Mouse (Mus musculus): ENCODE data around the gene Fcgr3. TPM values are rescaled to one million over a fixed set of nuclear protein-coding genes. Genes with fewer than 3 reads are reported as not detected.

Gene Fcgr3
- polyA plus RNA-seq (2017; shearing (Covaris generic)) = 1.1 TPM

DNA sequence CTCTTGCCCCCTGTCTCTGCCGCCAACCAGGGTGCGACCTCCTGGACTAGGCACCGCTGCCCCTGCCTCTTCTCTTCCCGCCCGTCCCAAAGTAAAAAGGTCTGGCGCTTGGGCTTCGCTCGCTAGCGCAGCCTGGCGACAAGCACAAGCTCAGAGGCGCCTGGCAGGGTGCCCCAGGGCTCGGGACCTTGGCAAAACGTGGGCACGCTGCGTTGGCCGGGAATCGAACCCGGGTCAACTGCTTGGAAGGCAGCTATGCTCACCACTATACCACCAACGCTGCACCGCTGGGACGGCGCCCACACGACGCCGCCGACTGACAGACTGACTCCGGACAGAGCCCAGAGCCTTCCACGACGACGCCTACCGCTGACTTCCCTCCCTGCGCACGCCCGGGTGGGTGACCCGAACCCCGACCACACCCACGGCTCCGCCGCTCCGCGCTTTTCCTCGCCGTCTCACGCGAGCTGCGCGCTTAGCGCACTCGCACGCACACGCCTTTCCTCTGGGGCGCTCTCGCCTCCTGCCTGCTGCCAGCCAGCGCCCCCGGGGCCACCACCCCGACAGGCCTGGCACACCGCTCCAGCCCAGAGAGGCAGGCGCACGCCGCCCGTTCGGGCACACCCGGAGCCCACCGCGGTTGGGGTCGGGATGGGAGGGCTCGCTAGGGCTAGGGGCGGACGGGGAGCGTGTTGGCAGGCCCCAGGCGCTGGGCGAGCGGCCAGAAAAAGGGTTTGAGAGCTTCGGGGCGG, at the start of gene Fcgr3:
Gene Fcgr3, minus strand, starts transcription at position 445 of the 752 bp plus-strand sequence.

GRCm38 (mm10) chr1:171113873-171114299, 49.2 kb upstream of the Fcgr3 start, which contains the start of gene Cfap126:
Gene Cfap126 (plus strand): TSS chr1:171113918.

GRCm38 (mm10) chr1:171018737-171019136, 46.0 kb downstream of the Fcgr3 start, which contains the start of gene Fcgr4:
Gene Fcgr4 (plus strand): TSS chr1:171018920.

Other genes with a start within 250 kb of the Fcgr3 start
- 26.7 TPM for gene Atf6, start 197.2 kb downstream of the Fcgr3 start, polyA plus RNA-seq (2017; shearing (Covaris generic))
- gene Gm26620, start 179.9 kb downstream of the Fcgr3 start, polyA plus RNA-seq (2017; shearing (Covaris generic)) = 0.71 TPM
- 39.6 TPM for gene Dusp12, start 179.4 kb downstream of the Fcgr3 start, polyA plus RNA-seq (2017; shearing (Covaris generic))
- gene Fcrlb, start 152.0 kb downstream of the Fcgr3 start, polyA plus RNA-seq (2017; shearing (Covaris generic)) = not detected
- gene Fcrla, start 137.4 kb downstream of the Fcgr3 start, polyA plus RNA-seq (2017; shearing (Covaris generic)) = not detected
- 47.8 TPM for gene Fcgr2b, start 88.4 kb downstream of the Fcgr3 start, polyA plus RNA-seq (2017; shearing (Covaris generic))
- gene Fcgr4, start 46.0 kb downstream of the Fcgr3 start, polyA plus RNA-seq (2017; shearing (Covaris generic)) = 0.71 TPM
- 2.8 TPM for gene Cfap126, start 49.0 kb upstream of the Fcgr3 start, polyA plus RNA-seq (2017; shearing (Covaris generic))
- 112 TPM for gene Sdhc, start 85.7 kb upstream of the Fcgr3 start, polyA plus RNA-seq (2017; shearing (Covaris generic))
- not detected for gene Mpz, start 85.8 kb upstream of the Fcgr3 start, polyA plus RNA-seq (2017; shearing (Covaris generic))
- gene Pcp4l1, start 131.3 kb upstream of the Fcgr3 start, polyA plus RNA-seq (2017; shearing (Covaris generic)) = not detected
- gene Nr1i3, start 149.0 kb upstream of the Fcgr3 start, polyA plus RNA-seq (2017; shearing (Covaris generic)) = 0.15 TPM
- 26.0 TPM for gene Tomm40l, start 157.6 kb upstream of the Fcgr3 start, polyA plus RNA-seq (2017; shearing (Covaris generic))
- gene Apoa2, start 160.1 kb upstream of the Fcgr3 start, polyA plus RNA-seq (2017; shearing (Covaris generic)) = not detected
- gene Fcer1g, start 169.4 kb upstream of the Fcgr3 start, polyA plus RNA-seq (2017; shearing (Covaris generic)) = not detected
- 0.69 TPM for gene Adamts4, start 185.5 kb upstream of the Fcgr3 start, polyA plus RNA-seq (2017; shearing (Covaris generic))
- gene Ndufs2, start 186.5 kb upstream of the Fcgr3 start, polyA plus RNA-seq (2017; shearing (Covaris generic)) = 99.2 TPM
- 44.1 TPM for gene B4galt3, start 205.4 kb upstream of the Fcgr3 start, polyA plus RNA-seq (2017; shearing (Covaris generic))
- gene Ppox, start 216.3 kb upstream of the Fcgr3 start, polyA plus RNA-seq (2017; shearing (Covaris generic)) = 62.5 TPM
- gene Usp21, start 223.1 kb upstream of the Fcgr3 start, polyA plus RNA-seq (2017; shearing (Covaris generic)) = 51.2 TPM
- gene Ufc1, start 230.1 kb upstream of the Fcgr3 start, polyA plus RNA-seq (2017; shearing (Covaris generic)) = 55.5 TPM